Mouse (Mus musculus) forebrain, embryonic 13.5 days (tissue): ENCODE measurements around the gene Cx3cr1. TPM values are rescaled to one million over a fixed set of nuclear protein-coding genes. Genes with fewer than 3 reads are reported as not detected.
A peak's percentile ranks its signal among the peaks of the same experiment; 100 is the strongest.

Source experiments
- ATAC-seq: fragments of 200-750 bp; cut with Nextera tagmentation; 2 replicates; pipeline ENCODE4 v1.8.0; 2017
- H3K27ac ChIP-seq: fragments of 300-500 bp; sonication (generic); 2 replicates; pipeline ENCODE4 v1.5.1; 2015; ENCODE audit warnings: inconsistent platforms, mild to moderate bottlenecking, moderate library complexity
- H3K27me3 ChIP-seq: fragments of 300-500 bp; sonication (generic); 2 replicates; pipeline ENCODE4 v1.6.1; 2015; ENCODE audit warnings: mild to moderate bottlenecking, inconsistent platforms
- H3K36me3 ChIP-seq: fragments of 300-500 bp; sonication (generic); 2 replicates; pipeline ENCODE4 v1.6.1; 2015; ENCODE audit warnings: mild to moderate bottlenecking, inconsistent platforms; ENCODE audit not compliant: poor library complexity, severe bottlenecking
- H3K4me1 ChIP-seq: fragments of 300-500 bp; sonication (generic); 2 replicates; pipeline ENCODE4 v1.6.1; 2015; ENCODE audit warnings: inconsistent platforms
- H3K4me2 ChIP-seq: fragments of 300-500 bp; sonication (generic); 2 replicates; pipeline ENCODE4 v1.6.1; 2015; ENCODE audit warnings: inconsistent platforms, mild to moderate bottlenecking, moderate library complexity
- H3K4me3 ChIP-seq: fragments of 300-500 bp; sonication (generic); 2 replicates; pipeline ENCODE4 v1.5.1; 2015; ENCODE audit warnings: mild to moderate bottlenecking, inconsistent platforms
- H3K9ac ChIP-seq: fragments of 300-500 bp; sonication (generic); 2 replicates; pipeline ENCODE4 v1.6.1; 2015; ENCODE audit warnings: mild to moderate bottlenecking, inconsistent platforms
- H3K9me3 ChIP-seq: fragments of 300-500 bp; sonication (generic); replicated peaks from 2 replicates; pipeline ENCODE4 v1.6.1; 2016; ENCODE audit warnings: inconsistent platforms
- WGBS: fragments of 180-500 bp; shearing (Covaris S2); methylation state at CpG from one replicate; pipeline ENCODE4 v1.1.7; 2015; 5-methylcytosine and 5-hydroxymethylcytosine counted together
- polyA plus RNA-seq: library from polyadenylated mRNA; unstranded; fragments of >200 nt; fragmentation: Nextera tagmentation; extraction: Ambion mirVana; gene quantifications from 2 replicates; pipeline ENCODE4 v1.2.1, GENCODE M21; 2015

Gene Cx3cr1
- polyA plus RNA-seq, 1 experiment from 2014 or later: 5.0 TPM

DNA sequence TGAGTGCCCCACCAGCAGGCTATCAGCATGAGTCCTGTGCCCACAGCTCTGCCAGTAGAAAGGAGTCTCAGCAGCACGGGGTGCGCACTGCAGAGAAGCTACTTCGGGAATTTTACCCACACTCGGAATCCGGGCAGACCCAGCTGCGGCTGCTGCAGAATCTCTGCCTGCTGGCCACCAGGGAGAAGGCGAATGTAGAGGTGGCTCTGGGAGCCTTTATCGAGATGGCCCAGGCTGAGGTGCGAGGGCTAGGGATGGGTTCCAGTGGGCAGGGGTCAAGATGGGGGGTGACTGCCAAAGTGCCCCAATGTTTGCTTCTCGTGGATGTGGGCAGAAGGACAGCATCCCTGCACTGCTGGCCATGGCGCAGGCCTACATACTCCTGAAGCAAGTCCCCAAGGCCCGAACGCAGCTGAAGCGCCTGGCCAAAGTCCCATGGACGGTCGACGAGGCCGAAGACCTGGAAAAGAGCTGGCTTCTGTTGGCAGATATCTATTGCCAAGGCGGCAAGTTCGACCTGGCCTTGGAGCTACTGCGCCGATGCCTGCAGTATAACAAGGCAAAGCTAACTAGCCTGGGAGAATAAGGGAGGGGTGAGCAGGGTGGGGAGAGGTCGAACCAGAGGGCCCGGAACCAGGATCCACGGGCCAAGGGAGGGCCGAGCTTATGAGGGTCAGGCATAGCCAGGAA, 103.3 kb downstream of the Cx3cr1 start:
- H3K27ac ChIP-seq: no peak overlapping the region
- no peak overlapping the region for H3K4me3 ChIP-seq
- ATAC-seq: no peak
- 0 out of 2 replicates have a peak, but pooled peaks cover 4% of the 10 kb centered on the region for H3K27me3 ChIP-seq
- no peak overlapping the region for H3K9ac ChIP-seq
- no peaks in the 10 kb centered on the region for H3K9me3 ChIP-seq
- no peak overlapping the region for H3K4me2 ChIP-seq
- no peaks in the 10 kb centered on the region for H3K36me3 ChIP-seq
- H3K4me1 ChIP-seq: peaks cover 17% of the 10 kb centered on the region
- WGBS: 88% methylated on average over 26 of the region's 26 CpGs

DNA sequence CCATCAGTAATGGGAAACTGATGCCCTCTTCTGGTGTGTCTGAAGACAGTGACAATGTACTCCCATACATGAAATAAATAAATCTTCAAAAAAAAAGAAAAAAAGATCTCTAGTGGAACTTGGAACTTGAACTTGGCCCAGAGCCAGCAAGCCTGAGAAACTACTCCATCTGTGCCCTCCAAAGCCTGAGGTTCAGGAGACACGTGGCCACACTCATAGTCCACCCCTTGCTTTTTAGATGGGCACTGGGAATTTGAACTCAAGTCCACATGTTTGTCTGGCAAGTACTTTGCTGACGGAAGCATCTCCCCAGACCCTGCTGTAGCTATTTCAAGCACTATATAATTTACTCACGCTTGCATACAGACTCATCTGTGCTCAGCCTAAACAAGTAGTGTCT, 104.5 kb downstream of the Cx3cr1 start:
- Histone ChIP-seq H3K9me3 (no peaks in the 10 kb centered on the region), H3K36me3 (no peaks in the 10 kb centered on the region), H3K27me3 (0 out of 2 replicates have a peak, but pooled peaks cover 4% of the 10 kb centered on the region), H3K4me1 (peaks cover 5% of the 10 kb centered on the region; the same call in 1 of the 2 replicates), H3K27ac (no peak overlapping the region), H3K9ac (no peak overlapping the region), H3K4me2 (no peak overlapping the region), H3K4me3 (no peak overlapping the region)
- 69% methylated on average over 3 of the region's 3 CpGs for WGBS
- ATAC-seq: no peak

DNA sequence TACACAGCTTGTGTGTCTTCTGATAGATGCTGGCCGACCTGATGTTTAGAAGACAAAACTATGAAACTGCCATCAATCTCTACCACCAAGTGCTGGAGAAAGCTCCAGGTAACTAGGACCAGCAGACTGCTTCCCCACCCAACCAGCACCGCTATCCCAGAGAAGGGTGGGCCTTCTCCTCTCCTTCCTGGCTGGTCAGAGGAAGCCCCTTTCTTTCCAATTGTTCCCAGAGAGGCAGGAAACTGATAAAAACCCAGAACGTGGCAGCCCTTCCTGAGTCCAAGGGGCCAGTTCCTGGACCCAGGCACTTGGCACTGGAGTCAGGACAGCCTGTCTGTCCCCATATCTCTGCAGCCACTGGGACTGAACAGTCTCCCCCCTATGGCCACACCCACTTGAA, 105.5 kb downstream of the Cx3cr1 start:
- Histone ChIP-seq H3K27ac (no peak overlapping the region), H3K27me3 (0 out of 2 replicates have a peak, but pooled peaks cover 4% of the 10 kb centered on the region), H3K9ac (no peak overlapping the region), H3K9me3 (no peaks in the 10 kb centered on the region), H3K4me1 (no peaks in the 10 kb centered on the region), H3K4me3 (no peak overlapping the region), H3K4me2 (no peak overlapping the region), H3K36me3 (no peaks in the 10 kb centered on the region)
- 83% methylated on average over 3 of the region's 3 CpGs for WGBS
- ATAC-seq: no peak

DNA sequence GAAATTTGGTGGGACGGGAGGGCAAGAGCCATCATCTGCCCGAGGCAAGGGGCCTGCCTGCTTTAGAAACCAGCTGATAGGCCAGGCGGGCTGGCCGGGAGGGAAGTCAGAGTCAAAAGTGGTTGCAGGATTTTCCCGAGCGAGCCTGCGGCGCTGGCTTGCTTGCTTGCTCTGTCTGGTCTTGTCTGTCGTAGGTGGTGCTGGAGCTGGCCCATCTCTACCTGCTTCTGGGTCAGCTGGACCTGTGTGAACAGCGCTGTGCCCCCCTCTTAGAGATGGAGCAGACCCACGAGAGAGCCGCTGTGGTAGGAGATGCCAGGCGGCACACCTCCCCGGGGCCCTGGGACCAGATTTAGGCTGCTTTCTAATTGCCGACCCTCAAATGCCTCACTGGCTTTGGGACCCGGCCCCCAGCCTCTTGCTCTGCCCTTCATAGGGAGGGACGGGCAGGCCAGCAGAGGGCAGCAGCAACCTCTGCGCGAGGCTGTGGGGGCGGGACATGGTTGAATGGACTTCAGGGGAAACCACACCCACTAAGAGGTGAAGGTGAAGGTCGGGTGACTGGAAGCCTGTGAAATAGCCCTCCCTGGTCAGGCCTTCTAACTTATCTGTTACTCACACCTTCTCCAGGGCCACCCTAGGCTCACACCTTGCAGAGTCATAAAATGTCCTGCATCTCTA, 106.6 kb downstream of the Cx3cr1 start:
- Histone ChIP-seq H3K4me1 (no peaks in the 10 kb centered on the region), H3K27me3 (0 out of 2 replicates have a peak, but pooled peaks cover 4% of the 10 kb centered on the region), H3K36me3 (no peaks in the 10 kb centered on the region), H3K27ac (no peak overlapping the region), H3K4me2 (peak overlapping the region; percentile 36), H3K9ac (peak overlapping the region; percentile 34; the same call in 1 of the 2 replicates), H3K9me3 (no peaks in the 10 kb centered on the region), H3K4me3 (no peak overlapping the region)
- WGBS: 9% methylated on average over 21 of the region's 21 CpGs
- ATAC-seq: peak; percentile 45; the same call in 1 of the 2 replicates

DNA sequence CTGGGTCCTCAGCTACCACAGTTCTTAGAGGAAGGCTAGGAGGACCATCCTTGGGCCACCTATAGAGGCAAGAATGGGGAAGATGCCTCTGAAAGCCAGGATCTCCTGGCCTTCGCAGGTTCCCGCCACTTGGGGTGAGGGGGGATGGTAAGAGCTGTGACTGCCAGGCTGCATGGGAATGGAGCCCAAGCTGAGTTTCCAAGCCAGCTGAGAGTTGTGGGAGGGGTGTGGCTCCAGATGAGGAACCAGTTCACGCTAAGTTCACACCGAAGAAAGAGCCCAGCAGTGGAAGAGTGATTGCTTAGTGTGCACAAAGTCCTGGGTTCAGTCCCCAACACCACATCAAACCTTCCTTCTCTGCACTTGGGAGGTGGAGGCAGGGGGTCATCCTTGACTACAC, 107.5 kb downstream of the Cx3cr1 start:
- no peaks in the 10 kb centered on the region for H3K36me3 ChIP-seq
- H3K4me2 ChIP-seq: no peak overlapping the region
- WGBS: 77% methylated on average over 4 of the region's 4 CpGs
- no peak overlapping the region for H3K9ac ChIP-seq
- H3K27me3 ChIP-seq: 0 out of 2 replicates have a peak, but pooled peaks cover 4% of the 10 kb centered on the region
- no peaks in the 10 kb centered on the region for H3K9me3 ChIP-seq
- H3K27ac ChIP-seq: no peak overlapping the region
- ATAC-seq: no peak
- no peaks in the 10 kb centered on the region for H3K4me1 ChIP-seq
- H3K4me3 ChIP-seq: no peak overlapping the region

DNA sequence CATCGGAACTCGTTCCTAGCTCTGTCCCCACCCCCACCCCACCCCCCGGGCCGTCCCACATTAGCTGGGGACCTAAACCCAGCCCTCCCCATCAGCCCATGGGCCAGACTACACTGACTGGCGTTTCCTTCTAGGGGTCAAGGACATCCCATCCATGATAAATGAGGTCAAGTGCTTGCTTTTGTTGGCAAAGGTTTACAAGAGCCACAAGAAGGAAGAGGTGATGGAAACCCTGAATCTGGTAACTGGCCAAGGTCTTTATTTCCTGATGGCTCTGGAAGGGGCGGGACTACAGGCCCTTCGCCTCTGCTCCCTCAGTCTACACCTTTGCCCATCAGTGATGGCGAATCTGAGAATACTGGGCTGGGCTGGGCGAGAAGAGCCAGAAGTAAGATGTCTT, 110.8 kb downstream of the Cx3cr1 start:
- 92% methylated on average over 9 of the region's 9 CpGs for WGBS
- Histone ChIP-seq H3K4me2 (no peak overlapping the region), H3K9me3 (no peaks in the 10 kb centered on the region), H3K9ac (no peak overlapping the region), H3K27me3 (0 out of 2 replicates have a peak, but pooled peaks cover 4% of the 10 kb centered on the region), H3K4me1 (no peaks in the 10 kb centered on the region), H3K4me3 (no peak overlapping the region), H3K27ac (no peak overlapping the region), H3K36me3 (no peaks in the 10 kb centered on the region)
- ATAC-seq: no peak

DNA sequence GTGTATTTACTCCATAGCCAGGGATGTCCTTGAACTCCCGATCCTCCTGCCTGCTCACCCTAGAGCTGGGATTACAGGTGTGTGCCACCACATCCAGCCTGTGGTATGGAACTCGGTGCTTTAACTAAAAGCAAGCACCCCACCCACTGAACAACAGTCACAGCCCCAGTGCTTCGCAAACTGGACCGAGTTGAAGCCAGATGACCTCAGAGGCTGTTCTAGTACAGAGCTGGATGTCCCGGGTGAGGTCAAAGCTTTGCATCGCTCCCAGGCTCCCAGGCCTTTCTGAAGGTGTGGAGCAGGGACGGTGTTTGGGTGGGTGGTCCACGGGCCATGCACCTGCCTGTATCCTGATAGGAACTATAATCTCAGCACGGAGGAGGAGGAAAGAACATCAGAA, 118.3 kb downstream of the Cx3cr1 start:
- Histone ChIP-seq H3K27me3 (no peaks in the 10 kb centered on the region), H3K36me3 (no peaks in the 10 kb centered on the region), H3K4me3 (no peak overlapping the region), H3K4me2 (no peak overlapping the region), H3K9ac (no peak overlapping the region), H3K27ac (no peak overlapping the region), H3K4me1 (no peaks in the 10 kb centered on the region), H3K9me3 (no peaks in the 10 kb centered on the region)
- ATAC-seq: no peak
- 86% methylated on average over 9 of the region's 9 CpGs for WGBS

DNA sequence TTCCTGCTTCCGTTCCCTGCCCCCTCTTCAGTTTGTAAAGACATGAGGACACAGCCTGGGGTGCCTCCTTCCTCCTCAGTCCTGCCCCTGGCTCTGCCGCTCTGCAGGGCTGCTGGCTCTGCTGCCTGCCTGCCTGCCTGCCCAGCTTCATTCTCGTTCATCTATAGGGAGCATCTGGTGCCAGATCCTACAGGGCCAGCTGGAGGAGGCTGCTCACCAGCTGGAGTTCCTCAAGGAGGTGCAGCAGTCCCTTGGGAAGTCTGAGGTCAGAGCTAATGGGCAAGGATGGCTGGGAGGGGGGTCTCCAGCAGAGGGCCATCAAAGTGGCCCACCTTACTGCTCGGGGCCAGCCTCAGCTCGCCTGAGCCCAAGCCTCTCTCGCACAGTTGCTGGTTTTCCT, 119.2 kb downstream of the Cx3cr1 start:
- no peak overlapping the region for H3K9ac ChIP-seq
- WGBS: 55% methylated on average over 6 of the region's 6 CpGs
- ATAC-seq: 0 out of 2 replicates have a peak, but pooled peaks have one; percentile 45

DNA sequence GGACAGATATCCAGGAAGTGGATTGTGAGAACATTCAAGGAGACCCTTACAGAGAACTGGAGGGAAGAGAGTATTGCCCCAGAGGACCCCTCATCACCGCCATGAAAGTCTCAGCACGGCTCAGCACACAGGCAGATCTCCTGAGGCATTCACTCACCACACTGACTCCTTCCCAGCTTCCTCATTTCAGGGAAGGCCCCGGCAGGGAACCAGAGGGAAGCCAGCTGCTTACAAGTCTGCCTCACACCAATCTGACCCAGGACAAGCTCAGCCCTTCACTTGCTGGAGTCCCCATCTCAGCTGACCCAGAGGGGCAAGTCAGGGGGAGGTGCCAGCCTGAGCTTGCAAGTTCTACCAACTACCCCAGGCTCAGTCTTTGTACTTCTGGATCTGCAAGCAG, 120.9 kb downstream of the Cx3cr1 start:
- no peak overlapping the region for H3K4me2 ChIP-seq
- H3K9ac ChIP-seq: no peak overlapping the region
- no peaks in the 10 kb centered on the region for H3K36me3 ChIP-seq
- H3K4me1 ChIP-seq: no peaks in the 10 kb centered on the region
- WGBS: 69% methylated on average over 3 of the region's 3 CpGs
- ATAC-seq: no peak
- H3K27me3 ChIP-seq: no peaks in the 10 kb centered on the region
- no peak overlapping the region for H3K27ac ChIP-seq
- no peak overlapping the region for H3K4me3 ChIP-seq
- H3K9me3 ChIP-seq: no peaks in the 10 kb centered on the region

More for the DNA sequence above, 119.2 kb downstream of the Cx3cr1 start:
- Histone ChIP-seq H3K4me3 (no peak overlapping the region), H3K4me1 (no peaks in the 10 kb centered on the region), H3K4me2 (no peak overlapping the region), H3K9me3 (no peaks in the 10 kb centered on the region), H3K27me3 (no peaks in the 10 kb centered on the region), H3K36me3 (no peaks in the 10 kb centered on the region), H3K27ac (peak overlapping the region; percentile 5; the same call in 1 of the 2 replicates)

DNA sequence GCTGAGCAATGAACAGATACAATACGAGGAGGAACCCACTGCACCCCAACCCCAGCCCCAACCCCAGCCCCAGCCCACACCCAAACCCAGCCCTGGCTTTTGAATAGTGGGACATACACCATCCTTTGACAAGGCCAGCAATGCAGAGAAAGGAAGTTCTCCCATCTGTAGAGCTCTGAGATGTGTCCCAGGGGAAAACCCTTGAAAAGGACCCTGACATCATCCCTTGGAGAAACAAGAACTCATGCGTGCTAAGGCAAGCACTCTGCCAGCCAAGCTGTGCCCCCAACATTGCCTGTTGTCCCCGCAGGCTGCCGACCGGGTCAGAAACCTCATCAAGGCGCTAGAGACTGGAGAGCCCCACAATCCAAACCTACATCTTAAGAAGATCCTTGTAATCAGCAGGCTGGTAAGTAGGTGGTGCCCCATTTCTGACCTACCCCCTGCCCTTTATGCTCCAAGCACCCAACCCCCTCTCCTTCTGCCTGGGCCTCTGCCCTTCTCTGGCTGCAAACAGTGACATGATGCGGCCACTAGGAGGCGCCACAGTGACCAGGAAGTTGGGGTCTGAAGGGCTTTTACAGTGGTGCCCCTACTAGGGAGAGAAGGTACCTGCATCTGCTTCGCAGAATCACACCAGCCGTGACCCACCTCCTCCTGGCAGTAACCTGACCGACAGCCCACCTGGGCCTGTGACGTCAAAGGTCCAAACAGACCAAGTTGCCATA, 124.3 kb downstream of the Cx3cr1 start:
- Histone ChIP-seq H3K27me3 (no peaks in the 10 kb centered on the region), H3K9ac (no peak overlapping the region), H3K9me3 (no peaks in the 10 kb centered on the region), H3K36me3 (no peaks in the 10 kb centered on the region), H3K27ac (no peak overlapping the region), H3K4me2 (no peak overlapping the region), H3K4me1 (no peaks in the 10 kb centered on the region), H3K4me3 (no peak overlapping the region)
- 76% methylated on average over 12 of the region's 12 CpGs for WGBS
- ATAC-seq: no peak

DNA sequence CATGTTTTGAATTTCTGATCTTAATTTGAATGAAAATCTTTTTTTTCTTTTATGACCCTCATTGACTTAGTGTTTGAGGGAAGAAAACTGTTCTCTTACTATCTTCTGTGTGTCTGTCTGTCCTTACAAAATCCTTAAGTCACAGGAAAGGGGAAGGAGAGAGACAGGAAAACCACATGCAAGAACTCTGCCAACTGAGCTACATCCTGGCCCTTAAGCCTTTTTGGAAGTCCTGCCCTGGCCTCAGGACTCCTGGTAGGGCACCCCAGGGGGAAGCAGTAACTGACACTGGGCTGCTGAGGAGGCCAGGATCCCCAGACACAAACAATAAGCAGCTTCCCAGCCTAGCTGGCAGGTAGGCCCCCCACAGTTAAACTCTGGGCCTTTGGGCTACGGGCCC, 126.4 kb downstream of the Cx3cr1 start:
- Histone ChIP-seq H3K27me3 (no peaks in the 10 kb centered on the region), H3K9ac (no peak overlapping the region), H3K36me3 (no peaks in the 10 kb centered on the region), H3K4me3 (no peak overlapping the region), H3K9me3 (no peaks in the 10 kb centered on the region), H3K4me1 (no peaks in the 10 kb centered on the region), H3K27ac (no peak overlapping the region), H3K4me2 (no peak overlapping the region)
- WGBS: 31% methylated on average over 1 of the region's 1 CpGs
- ATAC-seq: no peak

DNA sequence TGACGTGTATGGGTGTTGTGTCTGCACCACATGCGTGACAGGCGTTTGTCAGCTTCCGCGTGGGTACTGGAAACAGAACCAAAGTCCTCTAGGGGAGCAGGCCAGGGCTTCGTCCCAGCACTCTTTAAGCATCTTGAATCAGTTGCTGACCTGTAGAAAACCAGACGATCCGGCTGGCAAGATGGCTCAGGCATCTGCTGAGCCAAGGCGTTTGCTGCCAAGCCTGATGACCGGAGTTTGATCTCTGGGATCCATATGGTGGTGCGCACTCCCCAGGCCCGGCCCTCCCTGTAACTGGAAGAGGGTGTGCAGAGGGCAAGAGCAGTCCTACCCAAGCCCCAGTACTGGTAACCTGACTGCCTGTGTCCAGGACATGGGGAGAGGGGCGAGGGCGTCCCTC, 127.8 kb downstream of the Cx3cr1 start:
- no peaks in the 10 kb centered on the region for H3K9me3 ChIP-seq
- H3K27me3 ChIP-seq: no peaks in the 10 kb centered on the region
- ATAC-seq: no peak
- H3K4me3 ChIP-seq: no peak overlapping the region
- H3K36me3 ChIP-seq: no peaks in the 10 kb centered on the region
- H3K9ac ChIP-seq: no peak overlapping the region
- 89% methylated on average over 14 of the region's 14 CpGs for WGBS
- H3K4me2 ChIP-seq: no peak overlapping the region
- no peak overlapping the region for H3K27ac ChIP-seq
- H3K4me1 ChIP-seq: peaks cover 7% of the 10 kb centered on the region
